ENCODE assay signal across 9 mouse cellular contexts in genomic region chr1:192791897-192792361, GRCm38 (mm10). TPM values are rescaled to one million over a fixed set of nuclear protein-coding genes. Genes with fewer than 3 reads are reported as not detected.
DNase-seq lines count a peak whose midpoint lies in the region; ATAC-seq and TF ChIP-seq lines count a peak whose summit lies in the region.
"Had no signal": no experiment of that assay in that cellular context is flagged by ENCODE, and none has a peak within 500 bp of the region (broad histone marks: within the 10 kb centered on the region; RNA-seq: fewer than 3 reads in every experiment).

No protein-coding gene starts in this region.

- no peak; a peak in 1 of 6 replicates for TF ChIP-seq CTCF in MEL (IDR thresholded peaks at IDR 0.05 in 2 of 3, conservative IDR thresholded peaks at IDR 0.05 in 1 of 3; ENCODE audit: control insufficient read depth in 1 of 3, insufficient read depth in 1 of 3, low read depth in 2 of 3, low read length in 3 of 3, poor library complexity in 1 of 3, severe bottlenecking in 1 of 3)
- TF ChIP-seq CTCF in embryonic fibroblast, embryonic 13.5 days (IDR thresholded peaks at IDR 0.05; ENCODE audit: borderline replicate concordance, insufficient read depth, low read length): no peak

- no peak overlapping the region for H3K4me2 ChIP-seq in hindbrain, embryonic 11.5 days (replicated peaks; ENCODE audit: low read depth, low read length)
- no peak overlapping the region for H3K4me2 ChIP-seq in midbrain, embryonic 15.5 days

- no peak for TF ChIP-seq EP300 in MEL (IDR thresholded peaks at IDR 0.05; ENCODE audit: low read depth in 1 of 2, low read length in 2 of 2)

- H3K27me3 ChIP-seq in hindbrain, embryonic 10.5 days (ENCODE audit: insufficient read depth, poor library complexity, severe bottlenecking): peaks cover 2% of the 10 kb centered on the region; the same call in 1 of the 2 replicates
- H3K27me3 ChIP-seq in hindbrain, embryonic 11.5 days (ENCODE audit: control insufficient read depth, insufficient read depth, low read length): no peaks in the 10 kb centered on the region; the same call in 1 of the 2 replicates
- H3K27me3 ChIP-seq in MEL (ENCODE audit: control insufficient read depth in 1 of 2, insufficient read depth in 2 of 2, low read length in 2 of 2): no peaks in the 10 kb centered on the region
- no peaks in the 10 kb centered on the region for H3K27me3 ChIP-seq in midbrain, embryonic 15.5 days (replicated peaks)

- TF ChIP-seq RAD21 in MEL (IDR thresholded peaks at IDR 0.05; ENCODE audit: low read depth, low read length): no peak; the same call in 1 of the 2 replicates

- H3K4me3 ChIP-seq in hindbrain, embryonic 10.5 days: no peak overlapping the region
- no peak overlapping the region for H3K4me3 ChIP-seq in hindbrain, embryonic 11.5 days (ENCODE audit: low read depth, low read length)
- peak overlapping the region; percentile 28 to 53; a peak in 3 of 4 replicates for H3K4me3 ChIP-seq in MEL (ENCODE audit: control insufficient read depth in 1 of 2, insufficient read depth in 1 of 2, low read depth in 2 of 2, low read length in 2 of 2)
- no peak overlapping the region for H3K4me3 ChIP-seq in embryonic fibroblast, embryonic 13.5 days (ENCODE audit: insufficient read depth, low read length)
- no peak overlapping the region for H3K4me3 ChIP-seq in midbrain, embryonic 15.5 days
- H3K4me3 ChIP-seq: erythroblast, embryonic 14.5 days had no signal

- ATAC-seq in hindbrain, embryonic 11.5 days (ENCODE audit: low FRiP score): no peak
- ATAC-seq in midbrain, embryonic 15.5 days (replicated peaks): 0 out of 2 replicates have a peak, but pooled peaks have one; percentile 24

- H3K4me1 ChIP-seq in hindbrain, embryonic 10.5 days (replicated peaks): peaks cover 38% of the 10 kb centered on the region
- no peaks in the 10 kb centered on the region for H3K4me1 ChIP-seq in hindbrain, embryonic 11.5 days (replicated peaks; ENCODE audit: control insufficient read depth, insufficient read depth, low read length)
- H3K4me1 ChIP-seq in MEL (ENCODE audit: control insufficient read depth in 1 of 2, insufficient read depth in 2 of 2, low read length in 2 of 2): peaks cover 3 to 21% of the 10 kb centered on the region in 2 experiments; a peak in 3 of 4 replicates
- H3K4me1 ChIP-seq in embryonic fibroblast, embryonic 13.5 days (ENCODE audit: control insufficient read depth, insufficient read depth, low read length): peaks cover 21% of the 10 kb centered on the region
- H3K4me1 ChIP-seq in midbrain, embryonic 15.5 days: peaks cover 21% of the 10 kb centered on the region

- no peaks in the 10 kb centered on the region; the same call in 1 of the 2 replicates for H3K79me2 ChIP-seq in MEL (ENCODE audit: control insufficient read depth, insufficient read depth, low read length, poor library complexity)

- peaks cover 6% of the 10 kb centered on the region; the same call in 1 of the 2 replicates for H3K9me3 ChIP-seq in hindbrain, embryonic 10.5 days
- no peaks in the 10 kb centered on the region for H3K9me3 ChIP-seq in hindbrain, embryonic 11.5 days (ENCODE audit: control insufficient read depth, low read length)
- no peaks in the 10 kb centered on the region for H3K9me3 ChIP-seq in MEL (replicated peaks; ENCODE audit: insufficient read depth, low read length)
- H3K9me3 ChIP-seq in midbrain, embryonic 15.5 days: no peaks in the 10 kb centered on the region

- peak; percentile 33 for DNase-seq in hindbrain, embryonic 10.5 days (ENCODE audit: low spot score)
- DNase-seq in hindbrain, embryonic 11.5 days (ENCODE audit: low spot score): no peak
- DNase-seq in MEL (ENCODE audit: low read depth, low spot score): peak; percentile 73
- no peak for DNase-seq in cerebellum, postnatal 14 days
- no peak for DNase-seq in adrenal gland, adult (ENCODE audit: inconsistent age in 2 of 2, low spot score in 1 of 2)
- no peak for DNase-seq in cerebellum, postnatal 36 days

- 10% methylated on average over 7 of the region's 7 CpGs for WGBS in hindbrain, embryonic 10.5 days
- WGBS in hindbrain, embryonic 11.5 days: 13% methylated on average over 7 of the region's 7 CpGs
- 6% methylated on average over 7 of the region's 7 CpGs for WGBS in midbrain, embryonic 15.5 days

- TF ChIP-seq POLR2A in MEL (IDR thresholded peaks at IDR 0.05; ENCODE audit: control insufficient read depth in 1 of 2, insufficient read depth in 1 of 2, low read depth in 1 of 2, low read length in 2 of 2, poor library complexity in 1 of 2): peak in 1 of 2 experiments; percentile 26; a peak in 1 of 4 replicates
- no peak for TF ChIP-seq POLR2A in embryonic fibroblast, embryonic 13.5 days (IDR thresholded peaks at IDR 0.05; ENCODE audit: low read depth, low read length)

- H3K36me3 ChIP-seq in hindbrain, embryonic 10.5 days: no peaks in the 10 kb centered on the region
- H3K36me3 ChIP-seq in hindbrain, embryonic 11.5 days (ENCODE audit: control insufficient read depth, insufficient read depth, low read length): no peaks in the 10 kb centered on the region
- H3K36me3 ChIP-seq in MEL (ENCODE audit: control insufficient read depth in 1 of 2, insufficient read depth in 2 of 2, low read length in 2 of 2): peaks cover 0 to 12% of the 10 kb centered on the region in 2 experiments; a peak in 2 of 4 replicates
- H3K36me3 ChIP-seq in midbrain, embryonic 15.5 days (replicated peaks): no peaks in the 10 kb centered on the region

- H3K27ac ChIP-seq in hindbrain, embryonic 10.5 days: peak overlapping the region; percentile 66
- no peak overlapping the region for H3K27ac ChIP-seq in hindbrain, embryonic 11.5 days (ENCODE audit: low read depth, low read length)
- peak overlapping the region; percentile 81 for H3K27ac ChIP-seq in MEL (ENCODE audit: control insufficient read depth, low read depth, low read length)
- peak overlapping the region; percentile 77 for H3K27ac ChIP-seq in embryonic fibroblast, embryonic 13.5 days (ENCODE audit: insufficient read depth, low read length)
- H3K27ac ChIP-seq in midbrain, embryonic 15.5 days: peak overlapping the region; percentile 64

- H3K9ac ChIP-seq in hindbrain, embryonic 11.5 days (ENCODE audit: low read depth, low read length): no peak overlapping the region
- H3K9ac ChIP-seq in MEL (ENCODE audit: control insufficient read depth, low read depth, low read length, poor library complexity, severe bottlenecking): peak overlapping the region; percentile 72
- H3K9ac ChIP-seq in midbrain, embryonic 15.5 days: no peak overlapping the region

TF ChIP-seq in MEL, 35 proteins besides CTCF, POLR2A, EP300 and RAD21:
- no peak for TF ChIP-seq POLR2AphosphoS5 (IDR thresholded peaks at IDR 0.05; ENCODE audit: borderline replicate concordance, low read depth, low read length)
- TF ChIP-seq GATA1 (IDR thresholded peaks at IDR 0.05; ENCODE audit: low read depth, low read length): 0 out of 2 replicates have a peak, but pooled peaks have one; percentile 28
- no peak for TF ChIP-seq MAZ (IDR thresholded peaks at IDR 0.05; ENCODE audit: low read depth, low read length)
- 0 out of 2 replicates have a peak, but pooled peaks have one; percentile 16 for TF ChIP-seq HCFC1 (IDR thresholded peaks at IDR 0.05; ENCODE audit: low read depth, low read length)
- TF ChIP-seq ELF1 (IDR thresholded peaks at IDR 0.05; ENCODE audit: low read depth, low read length): peak; percentile 62
- TF ChIP-seq MAFK (IDR thresholded peaks at IDR 0.05; ENCODE audit: borderline replicate concordance, low read depth, low read length): no peak
- no peak for TF ChIP-seq MAX (IDR thresholded peaks at IDR 0.05; ENCODE audit: low read length)
- TF ChIP-seq ZKSCAN1 (IDR thresholded peaks at IDR 0.05; ENCODE audit: low read depth, low read length): no peak
- TF ChIP-seq SIN3A (IDR thresholded peaks at IDR 0.05; ENCODE audit: low read length): no peak; the same call in 1 of the 2 replicates
- no peak for TF ChIP-seq BHLHE40 (IDR thresholded peaks at IDR 0.05; ENCODE audit: borderline replicate concordance, low read depth, low read length)
- no peak for TF ChIP-seq TCF12 (IDR thresholded peaks at IDR 0.05; ENCODE audit: low read depth, low read length)
- no peak for TF ChIP-seq ZNF384 (IDR thresholded peaks at IDR 0.05; ENCODE audit: low read depth, low read length)
- TF ChIP-seq NELFE (IDR thresholded peaks at IDR 0.05; ENCODE audit: low read depth, low read length): no peak
- TF ChIP-seq USF1 (IDR thresholded peaks at IDR 0.05; ENCODE audit: low read depth, low read length): peak; percentile 79
- no peak for TF ChIP-seq KAT2A (conservative IDR thresholded peaks at IDR 0.05; ENCODE audit: low read depth, low read length)
- TF ChIP-seq NRF1 (IDR thresholded peaks at IDR 0.05; ENCODE audit: insufficient read depth, low read depth, low read length, poor library complexity, severe bottlenecking): no peak
- TF ChIP-seq TBP (IDR thresholded peaks at IDR 0.05; ENCODE audit: low read depth, low read length): no peak
- TF ChIP-seq JUND (IDR thresholded peaks at IDR 0.05; ENCODE audit: low read depth, low read length): no peak
- TF ChIP-seq ZC3H11A (IDR thresholded peaks at IDR 0.05; ENCODE audit: low read depth, low read length): no peak
- TF ChIP-seq E2F4 (IDR thresholded peaks at IDR 0.05; ENCODE audit: borderline replicate concordance, low read depth, low read length): no peak
- no peak for TF ChIP-seq SMC3 (IDR thresholded peaks at IDR 0.05; ENCODE audit: low read depth, low read length)

RNA-seq across cellular contexts. Expression of gene Hhat, which starts 20.9 kb away (rescaled TPM):
- polyA plus RNA-seq in hindbrain, embryonic 10.5 days (2016; fragmentation: Nextera tagmentation; extraction: Ambion mirVana): 8.1 and 8.9 TPM in 2 replicates
- polyA plus RNA-seq in hindbrain, embryonic 11.5 days (2014; fragmentation: Nextera tagmentation; extraction: Ambion mirVana): 5.5 and 8.0 TPM in 2 replicates
- total RNA-seq in MEL (2012; rRNA removed): 0.36 and 0.39 TPM in 2 replicates
- polyA plus RNA-seq in MEL (2012; ENCODE audit: insufficient read depth in 1 of 2, insufficient read length in 2 of 2, low read depth in 1 of 2, low replicate concordance in 2 of 2, missing spikeins in 1 of 2): 1 to 10 TPM in 1 of 2 experiments, not detected in 1; 1.0 TPM
- 12.6 and 15.5 TPM in 2 replicates for polyA plus RNA-seq in embryonic fibroblast, embryonic 13.5 days (2011; ENCODE audit: insufficient read length, low read depth, missing spikeins)
- 3.4 and 3.9 TPM in 2 replicates for polyA plus RNA-seq in midbrain, embryonic 15.5 days (2015; fragmentation: Nextera tagmentation; extraction: Ambion mirVana)
- polyA plus RNA-seq: erythroblast, embryonic 14.5 days had no signal

Comparison
In these comparisons a context has a peak if more than half of its experiments do, and no peak if none do; other contexts are left out.
1. DNase-seq: peak in hindbrain, embryonic 10.5 days (single experiment) and MEL (single experiment); none in hindbrain, embryonic 11.5 days (single experiment), cerebellum, postnatal 14 days (0 of 2), adrenal gland, adult (0 of 2) and cerebellum, postnatal 36 days (0 of 2).
2. H3K4me3 ChIP-seq: peak in MEL (2 of 2); none in hindbrain, embryonic 10.5 days (single experiment), hindbrain, embryonic 11.5 days (single experiment), embryonic fibroblast, embryonic 13.5 days (single experiment) and midbrain, embryonic 15.5 days (single experiment).